ENCODE assay signal across 16 mouse cellular contexts in the genomic region with DNA sequence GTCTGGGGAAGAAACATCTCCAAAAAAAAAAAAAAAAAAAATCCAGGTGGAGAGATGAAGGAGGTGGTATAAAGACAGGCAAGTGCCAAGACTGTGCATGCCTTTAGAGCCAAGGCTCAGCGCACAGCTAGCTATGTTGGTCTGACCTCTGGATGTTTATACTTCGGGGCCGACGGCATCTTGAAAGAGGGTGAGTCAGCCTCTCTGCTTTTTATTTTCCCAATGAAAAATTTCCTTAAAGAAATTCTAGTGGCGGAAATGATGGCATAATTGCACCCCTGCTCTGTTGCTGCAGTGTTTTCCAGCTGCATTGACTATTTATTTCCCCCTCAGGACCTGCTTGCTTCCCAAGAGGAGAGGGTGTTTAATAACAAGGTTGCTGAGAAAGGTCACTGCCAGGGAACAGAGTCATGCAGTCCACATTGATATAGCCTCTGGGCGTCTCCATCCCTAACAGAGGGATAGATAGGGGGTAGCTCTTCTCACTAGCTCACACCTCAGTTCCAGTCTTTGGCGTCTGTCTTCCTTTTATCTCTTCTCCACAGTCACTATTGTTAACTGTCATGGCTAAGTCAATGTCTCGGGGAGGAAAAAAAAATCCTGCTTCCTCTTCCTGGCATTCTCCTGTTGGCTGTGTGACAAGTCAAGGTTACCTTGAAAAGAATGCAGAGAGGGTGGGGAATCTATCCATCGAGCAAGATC.
DNase-seq lines count a peak whose midpoint lies in the region; ATAC-seq and TF ChIP-seq lines count a peak whose summit lies in the region.
"Had no signal": no experiment of that assay in that cellular context is flagged by ENCODE, and none has a peak within 500 bp of the region (broad histone marks: within the 10 kb centered on the region; RNA-seq: fewer than 3 reads in every experiment).

No protein-coding gene starts in this region.

- H3K9me3 ChIP-seq in lung, embryonic 16.5 days (ENCODE audit: control insufficient read depth, low read length), result no peaks in the 10 kb centered on the region
- H3K9me3 ChIP-seq: embryonic facial prominence, embryonic 13.5 days; forebrain, embryonic 12.5 days; hindbrain, embryonic 10.5 days had no signal

- no peak overlapping the region for H3K9ac ChIP-seq in lung, embryonic 16.5 days (ENCODE audit: low read length)
- H3K9ac ChIP-seq: embryonic facial prominence, embryonic 13.5 days; forebrain, embryonic 12.5 days had no signal

- H3K4me2 ChIP-seq in lung, embryonic 16.5 days (ENCODE audit: low read depth, low read length), result no peak overlapping the region
- H3K4me2 ChIP-seq: embryonic facial prominence, embryonic 13.5 days; forebrain, embryonic 12.5 days had no signal

- H3K4me1 ChIP-seq in lung, embryonic 16.5 days (replicated peaks; ENCODE audit: control insufficient read depth, insufficient read depth, low read length), result no peaks in the 10 kb centered on the region
- peaks cover 6% of the 10 kb centered on the region for H3K4me1 ChIP-seq in olfactory bulb, adult 2 months (ENCODE audit: control insufficient read depth, insufficient read depth, low read length)
- H3K4me1 ChIP-seq: forebrain, embryonic 12.5 days; hindbrain, embryonic 10.5 days had no signal

- peak; percentile 67 for ATAC-seq in lung, embryonic 16.5 days (ENCODE audit: low read depth)
- ATAC-seq: intestine, postnatal 0 days had no signal

- 30% methylated on average over 9 of the region's 9 CpGs for WGBS in lung, embryonic 16.5 days
- 37% methylated on average over 9 of the region's 9 CpGs for WGBS in large intestine, adult 2 months
- WGBS in olfactory bulb, adult 2 months, result 22% methylated on average over 9 of the region's 9 CpGs

- no peak overlapping the region for H3K27ac ChIP-seq in lung, embryonic 16.5 days (ENCODE audit: low read length)
- peak overlapping the region; percentile 78 for H3K27ac ChIP-seq in olfactory bulb, adult 2 months (ENCODE audit: insufficient read depth, low read depth, low read length)
- H3K27ac ChIP-seq: embryonic facial prominence, embryonic 13.5 days; forebrain, embryonic 12.5 days; gastrocnemius, adult 2 months; hindbrain, embryonic 10.5 days; macrophage had no signal

- H3K4me3 ChIP-seq in lung, embryonic 16.5 days (ENCODE audit: low read length), result no peak overlapping the region
- no peak overlapping the region for H3K4me3 ChIP-seq in olfactory bulb, adult 2 months (ENCODE audit: insufficient read depth, low read depth, low read length)
- H3K4me3 ChIP-seq: embryonic facial prominence, embryonic 13.5 days; forebrain, embryonic 12.5 days; gastrocnemius, adult 2 months; hindbrain, embryonic 10.5 days had no signal

- no peak for TF ChIP-seq POLR2A in olfactory bulb, adult 2 months (IDR thresholded peaks at IDR 0.05; ENCODE audit: insufficient read depth, low read depth, low read length)

- DNase-seq in lung, postnatal 36 days, result no peak
- peak; percentile 67 for DNase-seq in NIH3T3 (ENCODE audit: low read depth)
- DNase-seq in large intestine, adult 2 months (ENCODE audit: low read depth, low spot score), result peak; percentile 14
- DNase-seq in ovary, postnatal 14 days (ENCODE audit: low spot score), result no peak
- DNase-seq in layer of hippocampus, adult 11-12 months (ENCODE audit: low spot score), result no peak
- DNase-seq: cerebellum, adult 2 months; gastrocnemius, adult 2 months; kidney, postnatal 4 days; thymus, postnatal 14 days had no signal

- no peaks in the 10 kb centered on the region for H3K27me3 ChIP-seq in lung, embryonic 16.5 days (ENCODE audit: control insufficient read depth, insufficient read depth, low read depth, low read length)
- H3K27me3 ChIP-seq: embryonic facial prominence, embryonic 13.5 days; forebrain, embryonic 12.5 days had no signal

- H3K36me3 ChIP-seq in lung, embryonic 16.5 days (ENCODE audit: control insufficient read depth, insufficient read depth, low read length), result no peaks in the 10 kb centered on the region
- H3K36me3 ChIP-seq: embryonic facial prominence, embryonic 13.5 days; forebrain, embryonic 12.5 days; hindbrain, embryonic 10.5 days had no signal

- TF ChIP-seq CTCF in olfactory bulb, adult 2 months (IDR thresholded peaks at IDR 0.05; ENCODE audit: insufficient read depth, low read depth, low read length), result no peak

Comparison
In these comparisons a context has a peak if more than half of its experiments do, and no peak if none do; other contexts are left out.
1. DNase-seq: peak in NIH3T3 (single experiment) and large intestine, adult 2 months (single experiment); none in lung, postnatal 36 days (single experiment), ovary, postnatal 14 days (single experiment) and layer of hippocampus, adult 11-12 months (single experiment).